Mouse (Mus musculus) right cerebral cortex, postnatal 10 days (tissue): ENCODE data around the gene Card9.

ENCODE experiments used
- DNase-seq, 2 experiments: peaks; one replicate each; pipeline ENCODE4 v3.0.0; 2021; ENCODE audit warnings: low spot score in 2 of 2

Card9 gene

DNA sequence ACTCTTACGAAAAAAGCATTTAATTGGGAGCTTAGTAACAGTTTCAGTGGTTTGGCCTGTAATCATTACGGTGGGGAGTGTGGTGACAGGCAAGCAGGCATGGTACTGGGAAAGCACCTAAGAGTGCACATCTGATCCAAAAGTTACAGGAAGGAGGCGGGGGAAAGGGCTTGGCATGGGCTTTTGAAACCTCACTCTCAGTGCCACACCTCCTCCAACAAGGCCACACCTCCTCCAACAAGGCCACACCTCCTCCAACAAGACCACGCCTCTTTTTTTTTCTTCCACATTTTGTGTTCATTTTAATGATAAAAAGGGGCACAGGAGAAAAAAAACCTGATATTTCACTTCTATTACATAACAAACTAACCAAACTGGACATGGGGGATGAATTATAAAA lies 32.9 kb downstream of the Card9 start:
- DNase-seq: no peak

DNA sequence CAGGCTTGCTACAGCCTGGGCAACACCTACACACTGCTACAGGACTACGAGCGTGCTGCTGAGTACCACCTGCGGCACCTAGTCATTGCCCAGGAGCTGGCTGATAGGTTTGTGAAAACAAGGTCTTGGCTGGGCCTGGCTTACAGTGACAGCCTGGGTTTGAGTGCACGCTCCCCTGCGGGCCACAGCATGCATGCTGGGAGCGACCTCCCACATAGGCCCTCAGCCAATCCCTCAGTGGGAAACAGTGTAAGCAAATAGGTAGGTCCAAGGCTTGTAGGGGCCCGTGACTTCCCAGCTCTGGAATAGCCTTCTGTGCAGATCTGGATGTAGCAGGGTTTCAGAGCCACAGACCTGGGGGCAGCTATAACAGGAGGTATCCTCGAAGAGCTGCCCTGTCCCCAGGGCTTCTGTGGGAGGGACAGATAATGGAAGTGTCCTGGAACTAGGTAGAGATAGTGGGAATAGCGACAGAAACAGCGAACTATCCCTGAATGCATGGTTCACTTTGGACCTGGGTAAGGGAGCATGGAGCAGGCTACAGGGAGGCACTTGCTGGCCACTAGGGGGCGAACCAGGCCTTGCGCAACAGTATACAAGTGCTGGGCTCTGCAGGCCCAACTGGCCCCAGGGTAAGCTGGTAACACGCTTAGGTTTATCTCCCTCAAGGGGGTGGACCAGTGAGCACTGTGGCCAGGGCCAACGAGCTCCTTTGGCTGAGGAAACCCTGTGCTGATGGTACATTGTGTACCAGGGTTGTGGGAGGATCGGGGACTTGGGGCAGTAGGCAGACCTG lies 35.1 kb downstream of the Card9 start:
- peak in 1 of 2 experiments; percentile 61 for DNase-seq

DNA sequence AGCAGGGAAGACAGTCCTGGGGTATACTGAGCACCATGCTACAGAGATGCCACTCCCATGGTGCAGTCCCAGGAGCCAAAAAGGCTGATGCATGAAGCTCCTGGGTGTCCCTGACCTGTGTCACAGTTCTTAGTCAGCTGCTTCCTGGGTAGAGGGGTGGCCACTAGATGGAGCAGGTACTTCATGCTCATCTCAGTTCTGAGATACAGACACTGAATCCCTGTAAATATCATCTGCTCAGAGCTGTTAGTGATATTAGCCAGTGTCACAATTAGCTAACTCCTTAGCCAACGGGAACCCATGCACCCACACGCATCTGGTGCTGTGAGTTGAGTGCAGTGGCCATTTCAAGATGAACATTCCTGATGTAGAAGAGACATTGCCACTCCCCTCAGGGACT lies 35.8 kb downstream of the Card9 start:
- peak in 1 of 2 experiments; percentile 51 for DNase-seq

DNA sequence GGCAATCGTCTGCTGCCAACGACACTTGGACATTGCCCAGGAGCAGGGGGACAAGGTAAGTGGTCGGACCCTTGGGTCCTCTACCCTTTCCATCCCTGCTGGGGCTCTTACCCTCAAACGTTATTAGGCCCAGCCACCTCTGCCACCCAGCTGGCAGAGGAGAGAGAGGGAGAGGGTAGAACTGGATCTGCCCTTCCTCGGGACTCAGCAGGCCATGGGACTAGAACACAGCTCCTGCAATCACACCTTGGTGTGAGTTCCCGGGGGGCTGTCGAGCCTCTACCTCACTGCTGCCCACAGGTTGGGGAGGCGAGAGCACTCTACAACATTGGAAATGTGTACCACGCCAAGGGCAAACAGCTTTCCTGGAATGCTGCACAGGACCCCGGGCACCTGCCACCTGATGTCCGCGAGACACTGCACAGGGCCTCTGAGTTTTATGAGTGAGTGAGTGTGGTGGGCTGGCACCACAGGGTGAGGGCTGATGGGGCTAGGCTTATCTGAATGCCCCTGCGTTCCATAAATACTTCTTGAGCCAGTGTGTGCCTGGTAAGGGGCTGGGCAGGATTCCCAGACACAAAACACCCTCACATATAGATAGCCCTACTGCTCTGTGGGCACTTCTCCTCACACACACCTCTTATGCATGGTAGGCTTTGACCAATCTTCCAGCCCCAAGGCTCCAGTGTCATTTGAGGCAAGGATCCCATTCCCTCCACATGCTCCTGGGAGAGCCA lies 37.0 kb downstream of the Card9 start:
- no peak for DNase-seq

DNA sequence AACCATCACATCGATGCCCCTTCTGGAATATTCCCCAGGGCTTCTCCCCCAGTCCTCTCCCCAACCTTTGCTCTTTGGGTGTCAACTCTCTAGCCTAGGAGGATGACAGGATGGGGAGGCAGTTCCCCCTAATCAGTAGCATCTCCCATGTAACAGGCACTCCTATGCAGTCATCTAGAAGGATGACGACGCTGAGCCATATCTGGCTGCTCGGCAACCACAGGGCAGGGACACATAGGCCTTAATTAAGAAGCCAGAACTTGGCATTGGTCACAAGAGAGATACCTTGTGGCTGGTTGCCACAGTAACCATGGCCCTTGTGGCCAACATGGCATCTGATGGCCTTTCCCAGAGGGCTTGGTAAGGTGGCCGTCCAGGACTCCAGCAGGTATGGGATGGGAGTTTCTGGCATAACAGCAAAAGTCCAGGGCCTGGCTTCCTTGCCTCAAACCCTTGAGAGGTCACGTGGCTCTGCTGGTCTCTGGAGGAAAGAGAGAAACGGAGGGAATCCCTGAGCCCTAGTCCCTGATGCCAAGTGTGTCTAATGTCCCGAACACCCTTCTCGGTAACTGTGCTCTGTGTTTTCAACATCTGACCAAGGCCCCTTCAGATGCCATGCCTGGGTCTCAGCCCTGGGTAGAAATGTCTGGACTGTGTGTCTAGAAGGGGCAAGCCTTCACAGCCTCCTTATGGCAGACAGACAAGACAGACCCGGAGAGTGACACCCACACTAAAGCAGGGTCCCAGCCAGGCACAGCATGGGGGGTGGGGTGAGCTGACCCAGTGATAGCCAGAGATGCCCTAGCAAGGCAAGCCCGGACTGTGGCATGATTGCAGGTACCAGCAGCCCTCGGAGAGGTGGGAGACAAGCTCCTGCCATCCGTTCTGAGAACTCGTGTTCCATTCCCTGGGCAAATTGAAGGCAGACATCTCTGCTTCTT lies 40.2 kb downstream of the Card9 start:
- no peak for DNase-seq

DNA sequence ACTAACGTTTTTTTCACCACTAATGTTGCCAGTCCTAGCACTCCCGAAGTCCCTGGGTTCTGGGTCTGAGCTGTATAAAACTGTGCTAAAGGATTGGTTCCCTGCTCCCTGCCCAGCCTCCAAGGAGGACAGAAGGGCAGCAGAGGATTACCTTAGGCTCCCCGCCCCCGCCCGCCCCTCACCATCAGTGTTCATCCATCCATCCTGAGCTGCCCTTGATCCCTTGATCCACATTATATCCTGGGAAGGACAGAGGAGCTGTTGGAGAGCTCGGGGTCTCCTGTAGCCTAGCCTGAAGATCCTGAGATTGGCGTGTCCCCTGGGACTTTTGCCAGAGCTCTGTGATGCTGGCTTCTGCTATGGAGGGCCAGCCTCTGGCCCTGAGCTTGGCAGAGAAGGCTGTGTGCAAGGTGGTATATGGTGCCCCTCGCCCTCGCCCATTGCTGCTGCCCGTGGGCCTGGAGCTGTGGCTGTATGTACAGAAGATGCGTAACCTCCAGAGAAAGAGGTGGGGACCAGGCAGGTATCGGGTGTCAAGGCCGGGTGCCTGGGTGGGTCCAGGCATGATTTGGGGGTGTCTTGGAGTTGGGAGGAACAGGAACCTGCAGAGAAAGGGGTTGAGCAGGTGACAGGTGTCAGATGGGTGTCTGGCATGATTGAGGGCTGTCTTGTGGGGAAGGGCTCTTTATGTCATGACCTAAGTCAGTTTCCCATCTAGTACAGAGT lies 41.0 kb downstream of the Card9 start:
- no peak for DNase-seq

DNA sequence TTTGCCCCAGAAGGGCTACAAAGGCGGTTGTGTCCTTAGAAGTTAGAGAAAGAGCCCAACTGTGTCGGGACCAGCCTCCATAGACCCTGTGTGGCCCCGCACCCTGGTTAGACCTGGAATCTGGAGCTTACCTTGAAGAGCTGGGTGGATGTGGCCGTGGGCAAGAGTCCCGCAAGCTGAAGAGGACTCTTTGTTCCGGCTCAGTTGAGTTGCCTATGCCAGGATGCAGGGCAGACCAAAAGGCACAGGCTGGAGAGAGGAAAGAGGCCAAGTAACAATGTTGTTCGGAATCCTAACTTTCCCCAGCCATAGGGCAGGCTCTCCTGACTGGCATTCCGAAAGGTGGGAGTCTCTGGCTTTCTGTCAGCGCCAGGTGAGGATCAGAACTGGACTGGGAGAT lies 41.6 kb downstream of the Card9 start:
- DNase-seq: no peak

DNA sequence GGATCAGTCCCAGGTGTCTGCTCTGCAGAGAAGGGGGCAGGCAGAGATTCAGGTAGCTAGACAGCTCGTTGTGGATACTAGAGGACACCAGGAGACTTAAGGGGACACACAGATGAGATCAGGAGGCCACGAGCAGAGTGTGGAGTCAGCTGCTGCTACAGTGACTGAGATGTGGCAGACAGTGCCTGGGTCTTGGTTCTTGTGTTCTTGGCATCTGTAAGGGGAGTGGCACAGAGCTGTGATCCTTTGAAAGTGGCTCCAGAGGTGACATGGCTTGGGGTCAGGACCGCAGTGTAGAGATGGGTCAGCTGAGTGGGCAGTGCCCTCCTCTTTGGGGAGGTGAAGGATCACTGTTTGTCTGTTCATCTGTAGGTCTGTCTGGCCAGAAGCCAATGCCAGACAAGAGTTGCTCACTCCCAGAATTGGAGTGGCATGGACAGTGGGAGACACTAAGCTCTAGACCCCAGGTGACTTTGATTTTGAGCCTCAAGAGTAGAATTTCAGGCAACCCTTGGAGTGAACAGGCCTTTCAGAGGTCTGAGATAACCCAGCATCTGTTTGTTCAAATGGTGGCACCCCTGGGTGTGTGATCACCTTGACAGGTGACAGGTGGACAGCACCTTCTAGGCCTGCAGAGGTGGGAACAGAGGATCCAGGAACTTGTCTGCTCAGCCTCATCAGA lies 42.6 kb downstream of the Card9 start:
- peak in 1 of 2 experiments; percentile 39 for DNase-seq

DNA sequence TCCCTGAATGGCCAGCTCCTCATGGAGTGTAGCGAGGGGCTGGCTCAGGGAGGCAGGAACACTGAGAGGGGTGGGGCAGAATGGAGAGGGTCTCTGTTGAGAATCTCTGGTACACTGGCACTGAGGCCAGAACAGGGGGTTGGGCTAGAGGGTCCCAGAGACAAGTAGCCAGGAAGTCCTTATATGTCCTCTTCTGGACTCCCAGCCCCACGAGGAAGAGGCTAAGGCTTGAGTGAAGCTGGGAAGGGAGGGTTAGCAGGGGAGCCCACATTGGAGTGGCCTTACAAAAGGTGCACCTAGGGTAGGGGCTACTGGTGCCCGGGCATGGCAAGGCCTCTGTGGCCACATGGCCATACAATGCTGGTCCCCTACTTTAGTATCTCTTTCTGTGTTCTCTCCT lies 43.3 kb downstream of the Card9 start:
- no peak for DNase-seq

DNA sequence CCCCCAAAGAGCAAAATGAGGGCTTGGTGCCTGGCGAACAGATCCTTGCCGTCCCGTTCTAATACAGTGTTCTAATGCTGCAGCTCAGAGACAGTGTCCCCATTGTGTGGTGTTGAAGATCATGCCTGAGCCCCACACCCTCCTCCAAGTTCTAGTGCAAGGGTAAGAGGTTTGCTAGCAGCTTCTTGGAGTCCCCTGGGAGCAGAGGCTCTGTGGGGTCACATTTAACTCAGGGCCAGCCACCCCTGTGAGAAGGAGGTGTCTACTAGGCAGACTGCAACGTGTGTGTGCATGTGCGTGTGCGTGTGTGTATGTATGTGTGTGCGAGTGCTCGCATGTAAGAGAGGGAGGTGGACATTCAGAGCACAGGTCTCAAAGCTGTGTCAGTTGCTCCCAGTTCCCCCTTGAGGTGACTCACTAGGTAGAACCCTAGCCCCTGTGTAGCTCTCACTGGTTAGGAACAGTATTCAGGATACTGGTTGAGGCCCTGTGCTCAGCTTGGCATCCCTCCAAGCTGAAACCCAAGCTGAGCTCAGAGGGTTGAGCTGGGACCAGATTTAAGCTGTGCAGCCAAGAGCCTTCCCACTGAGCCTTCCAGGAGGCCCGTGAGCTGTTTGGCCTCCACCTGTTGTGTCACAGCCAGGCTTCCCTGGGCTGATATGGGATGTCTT lies 44.0 kb downstream of the Card9 start:
- no peak for DNase-seq

DNA sequence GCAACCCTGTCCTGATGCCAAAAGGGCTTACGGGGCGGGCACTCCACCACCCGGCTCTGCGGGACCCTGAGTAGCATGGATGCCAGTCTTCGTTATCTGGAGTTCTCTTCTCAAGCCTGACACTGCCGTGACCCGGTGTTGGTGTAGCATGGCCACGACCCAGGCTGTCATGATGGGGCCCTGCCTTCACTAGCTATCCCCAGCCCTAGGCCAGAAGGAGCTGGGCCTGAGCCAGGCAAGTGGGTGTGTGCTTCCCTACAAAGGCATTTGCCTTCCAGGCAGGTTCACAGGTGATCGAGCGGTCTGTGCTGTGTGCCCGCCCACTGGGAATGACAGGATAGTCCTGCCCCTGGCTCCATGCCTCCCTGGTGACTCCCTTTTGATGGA lies 44.8 kb downstream of the Card9 start:
- peak in 1 of 2 experiments; percentile 62 for DNase-seq

DNA sequence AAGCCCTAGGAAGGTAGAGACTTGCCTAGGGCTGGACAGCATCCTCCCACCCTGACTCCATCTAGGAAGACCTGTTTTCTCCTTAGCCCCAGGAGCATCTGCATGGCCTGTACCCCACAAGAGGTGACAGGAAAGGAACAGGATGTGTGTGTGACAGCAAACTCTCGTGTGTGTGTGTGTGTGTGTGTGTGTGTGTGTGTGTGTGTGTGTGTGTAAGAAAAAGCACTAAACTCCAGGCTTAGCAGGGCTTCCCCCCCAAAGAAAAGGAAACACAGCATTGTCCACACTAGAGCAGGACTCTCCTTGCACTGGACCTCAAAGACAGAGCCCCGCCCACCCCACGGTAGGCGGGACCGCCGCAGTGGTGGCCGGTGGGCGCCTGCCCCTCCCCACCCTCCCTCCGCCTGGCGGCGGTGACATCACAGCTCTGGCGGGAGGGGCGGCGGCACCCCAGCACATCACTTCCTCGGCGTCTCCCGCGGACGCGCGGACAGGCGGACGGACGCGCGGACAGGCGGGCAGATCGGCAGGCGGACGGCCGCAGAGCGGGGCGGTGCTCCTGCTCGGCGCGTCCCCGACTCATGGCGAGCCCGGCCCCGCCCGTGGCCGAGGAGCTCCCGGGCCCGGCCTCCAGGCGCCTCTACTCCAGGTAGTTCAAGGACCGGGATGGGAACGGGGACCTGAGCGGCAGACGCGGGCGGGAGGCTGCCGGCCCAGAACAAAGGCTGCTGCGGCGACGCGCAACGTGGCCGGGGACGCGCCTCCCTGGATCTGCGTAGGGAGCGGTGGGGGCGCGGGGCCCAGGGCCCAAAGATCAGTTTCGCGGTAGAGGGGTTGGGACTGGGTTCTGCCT lies 45.4 kb downstream of the Card9 start, which contains the start of gene Gpsm1:
TSS of gene Gpsm1 (plus strand) at position 444 of the 853 bp plus-strand sequence.
- DNase-seq: peak; percentile 90

DNA sequence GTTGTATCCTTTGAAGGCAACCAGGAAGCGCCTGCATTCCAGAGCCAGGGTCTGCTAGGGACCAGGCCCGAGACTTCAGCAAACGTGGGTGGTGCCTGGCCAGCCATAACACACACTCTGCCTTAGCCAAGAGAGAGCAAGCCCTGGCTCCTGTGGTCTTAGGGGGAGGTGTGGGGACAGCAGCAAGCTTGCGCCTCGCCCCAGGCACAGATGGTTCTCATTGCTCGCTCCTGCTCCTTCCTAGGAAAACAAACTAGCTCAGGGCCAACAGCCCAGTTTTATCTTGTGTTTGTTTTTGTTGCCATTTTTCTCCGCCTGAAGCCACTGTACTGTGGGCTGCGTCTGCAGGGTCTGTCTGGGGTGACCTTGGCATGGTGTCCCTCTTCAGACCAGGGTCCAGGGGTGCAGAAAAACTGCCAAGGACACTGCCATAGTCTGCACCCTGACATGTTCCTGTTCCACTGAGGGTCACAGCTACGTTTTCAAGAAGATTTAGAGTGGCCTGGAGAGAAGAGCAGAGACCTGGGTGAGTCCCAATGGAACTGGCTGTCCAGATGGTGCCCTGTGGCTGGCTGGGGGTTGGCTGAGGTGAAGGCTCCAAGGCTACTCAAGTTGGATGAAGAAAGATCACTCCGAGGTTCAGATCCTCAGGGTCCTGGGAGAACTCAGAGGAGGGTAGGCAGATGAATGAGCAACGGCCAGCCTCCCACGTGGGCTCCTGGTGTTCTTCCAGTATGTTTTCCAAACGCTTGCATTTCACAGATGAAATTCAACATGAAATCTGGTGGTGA lies 46.2 kb downstream of the Card9 start:
- no peak for DNase-seq

DNA sequence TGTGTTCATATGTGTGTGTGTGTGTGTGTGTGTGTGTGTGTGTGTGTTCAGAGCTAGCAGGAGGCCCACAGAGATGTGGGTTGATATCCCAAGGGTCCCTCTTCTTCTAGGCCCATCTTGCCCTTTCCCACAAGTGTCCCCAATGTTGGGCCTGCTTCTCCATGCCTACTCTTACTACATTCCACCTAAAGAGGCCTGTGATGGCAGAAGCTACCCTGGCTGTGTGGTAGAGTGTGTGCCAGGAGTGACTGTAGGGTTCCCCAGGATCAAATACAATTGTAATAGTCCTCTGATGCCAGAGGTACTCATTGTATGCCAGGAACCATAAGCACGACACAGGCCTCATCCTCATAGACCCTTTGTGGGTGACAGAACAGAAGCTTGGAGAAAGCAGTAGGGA lies 47.3 kb downstream of the Card9 start:
- no peak for DNase-seq

DNA sequence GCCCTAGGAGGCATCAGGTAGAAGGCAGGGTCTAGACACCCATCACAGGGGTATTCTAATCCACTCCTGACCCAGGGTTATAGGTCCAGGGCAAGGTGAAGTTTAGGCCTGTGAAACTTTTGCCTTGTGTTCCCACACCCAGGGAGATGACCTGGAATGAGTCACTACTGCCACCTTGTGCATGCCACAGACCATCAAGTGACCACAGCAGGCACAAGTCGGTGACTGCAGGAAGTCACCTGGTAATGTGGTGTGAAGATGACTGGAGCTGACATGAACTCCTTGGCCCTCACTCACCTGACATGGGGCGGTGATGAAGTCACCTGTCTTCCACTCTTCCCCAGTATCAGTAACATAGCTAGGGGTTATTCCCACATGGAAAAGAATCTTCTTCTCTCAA lies 47.9 kb downstream of the Card9 start:
- no peak for DNase-seq

DNA sequence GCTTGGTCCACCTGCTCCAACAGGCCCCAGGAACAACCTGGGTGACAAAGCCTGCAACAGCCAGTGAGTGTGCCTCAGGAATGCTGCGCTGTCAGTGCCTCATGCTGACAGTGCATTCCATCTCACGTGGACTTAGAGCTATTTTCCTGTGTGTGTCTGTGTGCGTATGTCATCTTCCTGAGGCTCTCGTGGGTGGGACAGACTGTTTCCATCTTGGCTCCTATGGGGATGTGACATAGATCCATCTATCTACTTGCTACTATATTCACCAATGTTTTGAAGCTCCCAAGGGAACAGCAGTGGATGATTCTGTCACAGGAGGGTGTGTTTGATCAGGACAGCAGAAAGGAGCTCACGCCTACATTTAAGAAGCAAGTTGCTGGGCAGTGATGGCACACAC lies 48.8 kb downstream of the Card9 start:
- DNase-seq: no peak

DNA sequence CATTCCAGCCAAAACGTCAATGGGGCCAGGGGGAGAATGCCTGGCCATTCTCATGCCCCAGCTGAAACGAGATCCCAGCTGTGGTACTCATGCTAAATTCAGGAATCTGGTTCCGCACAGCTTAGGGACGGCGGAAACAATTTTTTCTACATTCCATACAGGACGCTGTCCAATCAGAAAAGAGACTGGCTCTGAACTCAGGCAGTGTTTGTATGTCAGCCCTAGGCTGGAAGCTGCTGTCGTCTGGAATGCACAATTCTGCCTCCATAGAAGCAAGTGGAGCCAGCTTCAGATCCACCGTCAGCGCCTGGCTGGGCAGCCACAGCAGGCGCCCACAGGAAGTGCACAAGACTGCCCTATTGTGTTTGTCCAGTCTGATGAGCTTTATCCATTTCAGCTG lies 51.0 kb downstream of the Card9 start:
- DNase-seq: no peak

DNA sequence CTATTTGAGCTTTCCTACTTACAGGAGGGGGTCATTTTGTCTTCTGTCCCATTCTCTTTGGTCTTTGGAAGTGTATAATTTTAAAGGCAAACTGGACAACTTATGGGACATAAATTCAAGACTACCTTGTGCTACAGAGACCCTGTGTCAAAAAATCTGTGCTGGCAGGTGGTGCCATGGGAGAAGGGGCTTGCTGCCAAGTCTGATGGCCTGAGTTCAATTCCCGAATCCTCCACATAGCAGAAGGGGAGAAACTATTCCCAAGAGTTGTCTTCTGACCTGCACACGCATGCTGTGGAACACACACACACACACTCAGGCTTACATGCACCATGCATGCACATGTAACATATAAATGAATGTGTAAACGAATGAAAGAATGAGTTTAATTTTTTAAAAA lies 54.0 kb downstream of the Card9 start:
- DNase-seq: no peak

DNA sequence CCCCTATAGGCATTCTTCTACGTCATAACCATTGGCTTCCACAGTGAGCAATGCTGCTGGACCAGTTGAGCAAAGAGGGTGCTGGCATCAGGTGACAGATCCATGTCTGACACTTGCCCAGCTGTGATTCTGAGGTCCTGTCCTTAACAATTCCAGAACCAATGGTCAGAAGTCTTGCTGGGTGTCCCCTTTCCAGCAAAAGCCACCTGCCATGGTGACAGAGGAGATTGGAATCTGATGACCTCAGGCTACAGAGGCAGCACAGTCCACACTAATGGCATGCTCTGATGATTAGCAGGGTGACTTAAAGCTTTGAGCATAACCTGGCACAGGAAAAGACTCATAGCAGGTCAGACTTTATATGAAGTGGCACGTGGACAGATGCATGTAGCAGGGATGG lies 55.2 kb downstream of the Card9 start:
- no peak for DNase-seq
